Mouse (Mus musculus) limb, embryonic 14.5 days (tissue): Measurements from ENCODE around the gene Stard8. TPM values are rescaled to one million over a fixed set of nuclear protein-coding genes. Genes with fewer than 3 reads are reported as not detected.

Experiments
- ATAC-seq: fragments of 200-750 bp; cut with Nextera tagmentation; 2 replicates; pipeline ENCODE4 v1.8.0; 2017; ENCODE audit warnings: low read depth, moderate number of reproducible peaks, moderate TSS enrichment; ENCODE audit not compliant: low FRiP score
- DNase-seq: peaks from one replicate; pipeline ENCODE4 v3.0.0-alpha.2; 2015; ENCODE audit warnings: low spot score
- H3K27ac ChIP-seq: fragments of 300-500 bp; sonication (generic); replicated peaks from 2 replicates; pipeline ENCODE4 v1.5.1; 2014; ENCODE audit warnings: low read depth, mild to moderate bottlenecking, low read length, moderate library complexity, mixed read lengths
- H3K27me3 ChIP-seq: fragments of 300-500 bp; sonication (generic); 2 replicates; pipeline ENCODE4 v1.6.1; 2014; ENCODE audit warnings: low read length, mixed read lengths; ENCODE audit not compliant: control insufficient read depth, insufficient read depth
- H3K36me3 ChIP-seq: fragments of 300-500 bp; sonication (generic); 2 replicates; pipeline ENCODE4 v1.6.1; 2014; ENCODE audit warnings: mild to moderate bottlenecking, low read length, moderate library complexity, mixed read lengths; ENCODE audit not compliant: control insufficient read depth, insufficient read depth
- H3K4me1 ChIP-seq: fragments of 300-500 bp; sonication (generic); 2 replicates; pipeline ENCODE4 v1.6.1; 2014; ENCODE audit warnings: antibody characterized with exemption, low read length, mixed read lengths; ENCODE audit not compliant: control insufficient read depth, insufficient read depth
- H3K4me2 ChIP-seq: fragments of 300-500 bp; sonication (generic); replicated peaks from 2 replicates; pipeline ENCODE4 v1.6.1; 2014; ENCODE audit warnings: low read depth, mild to moderate bottlenecking, low read length, moderate library complexity; ENCODE audit not compliant: severe bottlenecking
- H3K4me3 ChIP-seq: fragments of 300-500 bp; sonication (generic); replicated peaks from 2 replicates; pipeline ENCODE4 v1.5.1; 2014; ENCODE audit warnings: low read length
- H3K9ac ChIP-seq: fragments of 300-500 bp; sonication (generic); 2 replicates; pipeline ENCODE4 v1.6.1; 2014; ENCODE audit warnings: mild to moderate bottlenecking, low read depth, low read length, moderate library complexity; ENCODE audit not compliant: severe bottlenecking
- H3K9me3 ChIP-seq: fragments of 300-500 bp; sonication (generic); 2 replicates; pipeline ENCODE4 v1.6.1; 2016; ENCODE audit warnings: low read length; ENCODE audit not compliant: control insufficient read depth
- POLR2A ChIP-seq: fragments of 200-500 bp; IDR thresholded peaks from 2 replicates; pipeline ENCODE4 v1.8.0; 2012; ENCODE audit warnings: inconsistent platforms, mild to moderate bottlenecking, moderate library complexity, borderline replicate concordance; ENCODE audit not compliant: insufficient read depth, insufficient read length; ENCODE audit errors: extremely low read depth
- WGBS: fragments of 180-500 bp; shearing (Covaris S2); extraction: QIAGEN DNeasy Blood & Tissue Kit; methylation state at CpG from one replicate; pipeline ENCODE4 v1.1.7; 2014; 5-methylcytosine and 5-hydroxymethylcytosine counted together
- polyA plus RNA-seq, 2 experiments: library from polyadenylated mRNA; depleted of rRNA in 1 of 2; stranded (reverse) in 1 of 2; unstranded in 1 of 2; fragments of >200 nt; fragmentation: Nextera tagmentation in 1 of 2; extraction: Ambion mirVana in 1 of 2; gene quantifications; 2 replicates each; pipeline versions ENCODE4 v1.2.1 to v1.2.3; 2012 to 2014

Gene Stard8
- polyA plus RNA-seq, 2 experiments = 7.4 to 13.7 TPM

- Histone ChIP-seq H3K36me3 (no peaks in the 10 kb centered on the region), H3K4me1 (no peaks in the 10 kb centered on the region), H3K9ac (no peak overlapping the region), H3K4me2 (no peak overlapping the region), H3K27me3 (0 out of 2 replicates have a peak, but pooled peaks cover 7% of the 10 kb centered on the region), H3K27ac (no peak overlapping the region), H3K9me3 (no peaks in the 10 kb centered on the region), H3K4me3 (no peak overlapping the region)
- DNase-seq (no peak), ATAC-seq (no peak)
- WGBS = 56% methylated on average over 5 of the region's 5 CpGs
- no peak for TF ChIP-seq POLR2A
Observed at GRCm38 (mm10) chrX:99046360-99047055, 43.5 kb downstream of the Stard8 start.

GRCm38 (mm10) chrX:99048111-99048510 lies 45.1 kb downstream of the Stard8 start:
- H3K4me3 ChIP-seq = no peak overlapping the region
- no peak overlapping the region for H3K9ac ChIP-seq
- H3K27ac ChIP-seq = no peak overlapping the region
- DNase-seq = no peak
- no peak overlapping the region for H3K4me2 ChIP-seq
- 28% methylated on average over 3 of the region's 4 CpGs for WGBS
- no peaks in the 10 kb centered on the region for H3K36me3 ChIP-seq
- ATAC-seq = no peak
- H3K27me3 ChIP-seq = 0 out of 2 replicates have a peak, but pooled peaks cover 7% of the 10 kb centered on the region
- H3K4me1 ChIP-seq = no peaks in the 10 kb centered on the region
- H3K9me3 ChIP-seq = no peaks in the 10 kb centered on the region
- TF ChIP-seq POLR2A = no peak

GRCm38 (mm10) chrX:99049247-99049646 lies 46.2 kb downstream of the Stard8 start:
- no peaks in the 10 kb centered on the region for H3K27me3 ChIP-seq
- 58% methylated on average over 5 of the region's 5 CpGs for WGBS
- ATAC-seq = no peak
- H3K4me2 ChIP-seq = no peak overlapping the region
- H3K4me3 ChIP-seq = no peak overlapping the region
- H3K4me1 ChIP-seq = no peaks in the 10 kb centered on the region
- no peak overlapping the region for H3K27ac ChIP-seq
- H3K9me3 ChIP-seq = no peaks in the 10 kb centered on the region
- H3K36me3 ChIP-seq = no peaks in the 10 kb centered on the region
- no peak for TF ChIP-seq POLR2A
- H3K9ac ChIP-seq = no peak overlapping the region
- DNase-seq = no peak

- no peaks in the 10 kb centered on the region for H3K36me3 ChIP-seq
- H3K4me1 ChIP-seq = no peaks in the 10 kb centered on the region
- no peak overlapping the region for H3K9ac ChIP-seq
- no peak overlapping the region for H3K27ac ChIP-seq
- H3K27me3 ChIP-seq = no peaks in the 10 kb centered on the region
- H3K4me3 ChIP-seq = no peak overlapping the region
- no peak for ATAC-seq
- WGBS = 76% methylated on average over 10 of the region's 10 CpGs
- no peak overlapping the region for H3K4me2 ChIP-seq
- TF ChIP-seq POLR2A = no peak
- no peaks in the 10 kb centered on the region for H3K9me3 ChIP-seq
- DNase-seq = no peak
Observed at GRCm38 (mm10) chrX:99050736-99051481, 47.9 kb downstream of the Stard8 start.

GRCm38 (mm10) chrX:99052255-99052654 lies 49.2 kb downstream of the Stard8 start:
- DNase-seq (no peak), ATAC-seq (no peak)
- no peaks in the 10 kb centered on the region for H3K9me3 ChIP-seq
- no peak for TF ChIP-seq POLR2A
- H3K4me1 ChIP-seq = no peaks in the 10 kb centered on the region
- H3K4me2 ChIP-seq = no peak overlapping the region
- no peak overlapping the region for H3K27ac ChIP-seq
- no peak overlapping the region for H3K4me3 ChIP-seq
- WGBS = 68% methylated on average over 7 of the region's 7 CpGs
- H3K36me3 ChIP-seq = no peaks in the 10 kb centered on the region
- no peaks in the 10 kb centered on the region for H3K27me3 ChIP-seq
- H3K9ac ChIP-seq = no peak overlapping the region
